Mouse (Mus musculus) kidney, adult 11 months (tissue): ENCODE data around the gene Agbl5.

ENCODE experiments used
- DNase-seq: peaks from one replicate; pipeline ENCODE4 v3.0.0; 2022

The Agbl5 gene

GRCm38 (mm10) chr5:30887858-30888336 is 597 bp upstream of the Agbl5 start:
- DNase-seq, result peak; percentile 93

- DNase-seq, result no peak
Measured at GRCm38 (mm10) chr5:30889088-30889754, 727 bp downstream of the Agbl5 start.

- no peak for DNase-seq
Measured at GRCm38 (mm10) chr5:30890375-30890774, 1.9 kb downstream of the Agbl5 start.

GRCm38 (mm10) chr5:30901860-30902259 is 13.4 kb downstream of the Agbl5 start:
- DNase-seq, result peak; percentile 28

GRCm38 (mm10) chr5:30907413-30908059 is 19.0 kb downstream of the Agbl5 start, which contains the start of gene Ost4:
TSS of gene Ost4 (minus strand) at chr5:30907788.
- DNase-seq, result peak; percentile 97

GRCm38 (mm10) chr5:30908426-30909299 is 20.2 kb downstream of the Agbl5 start:
- DNase-seq, result peak; percentile 56

- DNase-seq, result peak; percentile 83
Measured at GRCm38 (mm10) chr5:30909300-30909659, 20.8 kb downstream of the Agbl5 start.

GRCm38 (mm10) chr5:30909863-30910262 is 21.4 kb downstream of the Agbl5 start:
- DNase-seq, result no peak

- DNase-seq, result no peak
Measured at GRCm38 (mm10) chr5:30910481-30910880, 22.0 kb downstream of the Agbl5 start.

- DNase-seq, result no peak
Measured at GRCm38 (mm10) chr5:30912156-30912555, 23.7 kb downstream of the Agbl5 start.

GRCm38 (mm10) chr5:30913060-30913841 is 24.8 kb downstream of the Agbl5 start, which contains the start of gene Emilin1:
TSS of gene Emilin1 (plus strand) at chr5:30913402.
- peak; percentile 70 for DNase-seq

- no peak for DNase-seq
Measured at GRCm38 (mm10) chr5:30914101-30914635, 25.7 kb downstream of the Agbl5 start.

- DNase-seq, result no peak
Measured at GRCm38 (mm10) chr5:30914849-30915248, 26.4 kb downstream of the Agbl5 start.

GRCm38 (mm10) chr5:30915456-30915855 is 27.0 kb downstream of the Agbl5 start:
- DNase-seq, result no peak

GRCm38 (mm10) chr5:30915974-30916433 is 27.5 kb downstream of the Agbl5 start:
- peak; percentile 97 for DNase-seq

- no peak for DNase-seq
Measured at GRCm38 (mm10) chr5:30916841-30917240, 28.3 kb downstream of the Agbl5 start.

- DNase-seq, result no peak
Measured at GRCm38 (mm10) chr5:30917348-30917747, 28.9 kb downstream of the Agbl5 start.

- no peak for DNase-seq
Measured at GRCm38 (mm10) chr5:30917891-30918670, 29.6 kb downstream of the Agbl5 start.

- no peak for DNase-seq
Measured at GRCm38 (mm10) chr5:30918691-30919090, 30.2 kb downstream of the Agbl5 start.

GRCm38 (mm10) chr5:30919831-30920614 is 31.5 kb downstream of the Agbl5 start:
- DNase-seq, result no peak
